Mouse (Mus musculus): ENCODE data around the gene Yif1b.
"Not testable (repeated sequence)": the region's sequence is repeated elsewhere in the genome, so short reads cannot be mapped to it uniquely, and the experiment has no call there.

Yif1b gene

DNA sequence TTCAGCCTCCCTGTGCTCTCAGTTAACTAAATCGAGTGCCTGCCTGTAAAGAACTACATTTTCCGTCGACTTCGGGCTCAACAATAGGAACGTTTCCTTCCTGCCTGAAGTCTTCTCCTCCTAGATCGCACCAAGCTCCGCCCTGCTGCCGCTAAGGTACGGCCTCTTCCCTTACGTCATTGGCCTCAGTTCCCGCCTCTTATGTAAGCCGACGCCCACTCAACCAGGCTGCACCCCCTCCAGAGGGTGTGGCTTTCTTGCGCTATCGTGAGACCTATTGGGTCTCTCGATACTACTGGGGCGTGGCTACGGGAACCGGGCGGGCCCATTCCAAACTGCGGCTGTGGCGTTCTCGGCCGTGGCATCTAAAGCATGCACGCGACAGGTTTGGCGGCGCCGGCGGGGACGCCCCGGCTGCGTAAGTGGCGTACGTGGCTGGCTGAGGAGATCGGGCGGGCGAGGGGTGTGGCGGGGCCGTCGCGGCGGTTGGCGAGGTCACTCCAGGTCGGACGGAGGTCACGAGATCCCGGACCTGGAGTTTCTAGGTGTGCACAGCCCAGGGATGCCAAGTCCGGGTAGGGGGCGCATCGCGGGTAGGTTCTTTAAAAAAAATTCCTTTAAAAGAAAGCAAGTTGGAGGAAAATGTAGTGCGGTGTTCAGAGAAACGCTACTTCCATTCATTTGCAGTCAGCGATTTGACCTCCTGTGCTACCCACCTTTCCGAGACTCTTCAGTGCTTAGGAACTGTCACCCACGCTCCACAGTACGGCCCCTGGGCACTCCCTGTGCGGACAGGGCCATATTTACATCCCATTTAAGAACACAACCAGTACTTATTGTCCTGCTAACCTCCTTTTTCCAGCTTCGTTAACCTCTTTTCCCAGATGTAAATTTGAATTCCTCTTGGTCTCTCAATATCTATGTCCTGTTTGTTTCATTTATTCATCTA lies at the start of gene Yif1b:
Yif1b (plus strand) TSS at position 311 of the 949 bp plus-strand sequence.
- peak; percentile 99 for DNase-seq (ENCODE audit: low spot score)

GRCm38 (mm10) chr7:29194230-29194629 lies 43.9 kb upstream of the Yif1b start:
- DNase-seq (ENCODE audit: low spot score) = not testable (repeated sequence)

GRCm38 (mm10) chr7:29202577-29202976 lies 35.6 kb upstream of the Yif1b start:
- no peak for DNase-seq (ENCODE audit: low spot score)

- peak; percentile 23 for DNase-seq (ENCODE audit: low spot score)
Observed at GRCm38 (mm10) chr7:29211013-29211412, 27.1 kb upstream of the Yif1b start.

DNA sequence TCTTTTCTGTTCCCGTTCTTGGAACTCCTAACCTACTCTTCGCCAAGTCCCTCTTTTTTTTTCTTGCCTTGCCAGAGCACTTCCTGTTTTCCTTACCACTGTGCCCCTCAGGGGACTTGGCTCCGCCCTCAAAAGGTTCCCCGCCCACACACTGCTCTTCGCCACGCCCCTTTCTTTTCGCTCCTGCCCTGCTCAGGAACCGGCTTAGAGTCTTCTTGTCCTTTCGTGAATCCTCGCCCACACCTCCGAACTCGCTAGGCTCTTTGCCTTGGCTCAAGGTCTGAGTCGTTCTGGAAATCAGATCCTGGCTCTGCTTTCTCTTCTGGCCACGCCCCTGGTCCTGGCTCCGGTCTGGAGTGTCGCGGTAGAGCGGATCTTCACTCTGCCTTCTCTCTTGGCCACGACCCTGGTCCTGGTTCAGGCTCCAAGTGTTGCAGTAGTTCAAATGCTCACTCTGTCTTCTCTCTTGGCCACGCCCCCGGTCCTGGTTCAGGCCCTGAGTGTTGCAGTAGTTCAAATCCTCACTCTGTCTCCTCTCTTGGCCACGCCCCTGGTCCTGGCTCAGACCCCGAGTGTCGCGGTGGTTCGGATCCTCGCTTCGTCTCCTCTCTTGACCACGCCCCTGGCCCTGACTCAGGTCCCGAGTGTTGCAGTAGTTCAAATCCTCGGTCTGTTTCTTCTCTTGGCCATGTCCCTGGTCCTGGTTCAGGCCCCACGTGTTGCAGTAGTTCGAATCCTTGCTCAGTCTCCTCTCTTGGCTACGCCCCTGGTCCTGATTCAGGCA lies 26.5 kb upstream of the Yif1b start:
- peak; percentile 83 for DNase-seq (ENCODE audit: low spot score)

GRCm38 (mm10) chr7:29212199-29212765 lies 25.8 kb upstream of the Yif1b start:
- DNase-seq (ENCODE audit: low spot score) = no peak

DNA sequence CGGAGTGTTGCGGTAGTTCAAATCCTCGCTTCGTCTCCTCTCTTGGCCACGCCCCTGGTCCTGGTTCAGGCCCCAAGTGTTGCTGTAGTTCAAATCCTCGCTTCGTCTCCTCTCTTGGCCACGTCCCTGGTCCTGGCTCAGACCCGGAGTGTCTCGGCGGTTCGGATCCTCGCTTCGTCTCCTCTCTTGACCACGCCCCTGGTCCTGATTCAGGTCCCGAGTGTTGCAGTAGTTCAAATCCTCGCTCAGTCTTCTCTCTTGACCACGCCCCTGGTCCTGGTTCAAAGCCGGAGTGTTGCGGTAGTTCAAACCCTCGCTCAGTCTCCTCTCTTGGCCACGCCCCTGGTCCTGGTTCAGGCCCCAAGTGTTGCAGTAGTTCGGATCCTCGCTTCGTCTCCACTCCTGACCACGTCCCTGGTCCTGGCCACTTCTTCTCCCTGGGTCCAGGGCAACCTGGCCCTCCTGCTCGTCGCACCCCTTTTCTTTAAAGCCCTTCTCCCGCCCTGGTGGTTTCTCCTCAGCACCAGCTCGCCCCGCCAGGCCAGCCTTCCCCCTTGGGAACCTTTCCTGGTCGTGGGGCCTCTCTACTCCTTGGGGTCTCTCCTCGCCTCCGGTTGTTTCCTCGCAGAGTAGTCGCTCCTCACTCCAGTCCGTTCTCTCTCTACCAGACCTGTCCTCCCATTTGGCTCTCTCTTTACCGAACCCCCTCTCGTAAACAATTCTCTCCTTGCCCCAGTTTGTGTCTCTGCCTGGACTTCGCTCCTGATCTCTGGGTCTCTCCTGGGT lies 25.2 kb upstream of the Yif1b start:
- DNase-seq (ENCODE audit: low spot score) = not testable (repeated sequence)

- DNase-seq (ENCODE audit: low spot score) = peak; percentile 81
Observed at GRCm38 (mm10) chr7:29213675-29214082, 24.4 kb upstream of the Yif1b start, which contains the start of gene Catsperg1. Gene Catsperg1, minus strand, starts transcription at chr7:29214035.

DNA sequence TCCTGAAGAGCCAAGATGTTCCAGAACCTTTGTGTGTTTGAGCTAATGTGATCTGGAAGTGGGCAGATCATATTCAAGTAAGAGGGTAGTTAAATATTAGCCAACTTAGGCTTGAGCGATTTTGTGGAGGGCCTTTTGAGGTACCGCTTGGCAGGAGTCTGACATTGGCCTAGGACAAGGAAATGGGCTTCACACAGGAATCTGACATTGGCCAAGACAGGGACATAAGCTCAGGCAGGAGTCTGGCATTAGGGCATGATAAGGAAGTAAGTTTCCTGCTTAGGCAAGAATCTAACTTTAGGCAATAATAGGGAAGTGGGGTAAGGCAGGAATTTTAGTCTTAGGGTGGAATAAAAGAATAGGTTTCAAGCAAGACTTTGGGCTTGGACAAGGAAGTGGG lies 23.9 kb upstream of the Yif1b start:
- DNase-seq (ENCODE audit: low spot score) = no peak

DNA sequence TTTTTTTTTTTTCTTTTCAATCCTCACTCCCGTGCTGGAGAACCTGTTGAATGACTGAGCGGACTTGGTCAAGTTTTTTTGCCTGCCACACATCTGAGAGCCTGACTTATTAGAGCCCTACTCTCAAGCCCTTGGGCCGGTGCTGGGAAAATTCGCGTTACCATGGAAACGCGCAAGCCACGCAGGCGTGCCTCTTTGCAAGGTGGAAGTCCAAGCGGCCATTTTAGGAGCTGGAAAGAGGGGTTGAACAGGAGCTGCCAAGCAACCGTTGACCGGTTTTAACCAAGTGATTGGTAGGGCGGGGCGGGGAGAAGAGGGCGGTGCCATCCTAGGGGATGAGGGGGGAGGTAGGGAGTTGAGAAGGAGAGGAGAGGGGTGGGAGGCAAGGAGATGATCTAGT lies 23.3 kb upstream of the Yif1b start:
- DNase-seq (ENCODE audit: low spot score) = no peak

- DNase-seq (ENCODE audit: low spot score) = peak; percentile 44
Observed at GRCm38 (mm10) chr7:29224756-29225394, 13.3 kb upstream of the Yif1b start.

GRCm38 (mm10) chr7:29225520-29225919 lies 12.6 kb upstream of the Yif1b start:
- DNase-seq (ENCODE audit: low spot score) = no peak

DNA sequence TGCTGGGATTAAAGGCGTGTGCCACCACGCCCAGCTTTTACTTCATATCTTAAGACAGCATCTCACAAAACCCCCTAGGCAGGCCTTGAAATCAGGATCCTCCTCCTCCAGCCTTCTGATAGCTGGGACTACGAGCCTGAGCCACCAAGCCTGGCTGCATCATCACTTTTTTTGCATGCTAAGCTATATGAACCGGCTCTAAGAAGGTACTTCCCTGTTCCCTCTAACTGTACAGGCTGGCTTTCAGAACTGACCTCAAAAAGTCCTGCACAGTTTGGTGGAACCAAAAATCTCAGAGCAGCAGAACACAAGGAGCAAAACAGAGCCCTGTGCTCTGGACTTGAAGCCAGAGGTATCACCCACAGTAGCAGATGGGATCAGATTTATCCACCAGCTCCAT lies 9.9 kb upstream of the Yif1b start:
- no peak for DNase-seq (ENCODE audit: low spot score)

DNA sequence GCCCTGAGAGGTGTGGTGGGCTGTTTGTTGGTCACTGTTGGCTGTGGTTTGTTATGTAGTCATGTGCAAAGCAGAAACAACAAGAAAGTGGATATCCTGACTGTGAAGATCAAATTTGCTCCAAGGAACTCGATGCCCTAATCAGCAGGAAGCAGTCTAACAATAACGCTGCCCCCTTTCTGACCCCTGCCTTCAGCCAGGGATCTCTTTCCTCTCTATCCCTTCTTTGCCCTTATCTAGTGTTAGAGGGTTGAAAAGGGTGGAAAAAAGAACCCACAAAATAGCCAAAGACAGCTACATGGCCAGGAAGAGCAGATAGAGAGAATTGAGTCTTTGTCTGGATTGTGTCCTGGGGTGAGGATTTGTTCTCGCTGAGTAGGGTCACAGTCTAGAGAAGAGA lies 7.6 kb upstream of the Yif1b start:
- no peak for DNase-seq (ENCODE audit: low spot score)

DNA sequence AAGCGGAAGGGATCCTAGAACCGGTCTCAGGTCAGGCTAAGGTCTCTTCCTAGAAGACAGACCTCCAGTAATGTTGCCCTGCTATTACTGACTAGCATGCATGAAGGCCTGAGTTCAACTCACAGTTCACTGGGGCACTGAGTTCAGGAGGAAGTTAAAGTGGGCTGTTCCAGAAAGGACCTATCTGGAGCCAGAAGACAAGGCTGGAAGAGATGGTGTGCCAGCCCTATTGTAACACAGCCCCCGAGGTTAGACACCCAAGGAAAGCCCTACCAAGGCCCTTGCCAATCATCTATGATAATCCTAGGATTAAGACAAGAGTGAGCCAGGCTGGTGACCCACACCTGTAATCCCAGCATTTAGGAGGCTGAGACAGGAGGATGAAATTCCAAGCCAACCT lies 6.6 kb upstream of the Yif1b start:
- DNase-seq (ENCODE audit: low spot score) = no peak

DNA sequence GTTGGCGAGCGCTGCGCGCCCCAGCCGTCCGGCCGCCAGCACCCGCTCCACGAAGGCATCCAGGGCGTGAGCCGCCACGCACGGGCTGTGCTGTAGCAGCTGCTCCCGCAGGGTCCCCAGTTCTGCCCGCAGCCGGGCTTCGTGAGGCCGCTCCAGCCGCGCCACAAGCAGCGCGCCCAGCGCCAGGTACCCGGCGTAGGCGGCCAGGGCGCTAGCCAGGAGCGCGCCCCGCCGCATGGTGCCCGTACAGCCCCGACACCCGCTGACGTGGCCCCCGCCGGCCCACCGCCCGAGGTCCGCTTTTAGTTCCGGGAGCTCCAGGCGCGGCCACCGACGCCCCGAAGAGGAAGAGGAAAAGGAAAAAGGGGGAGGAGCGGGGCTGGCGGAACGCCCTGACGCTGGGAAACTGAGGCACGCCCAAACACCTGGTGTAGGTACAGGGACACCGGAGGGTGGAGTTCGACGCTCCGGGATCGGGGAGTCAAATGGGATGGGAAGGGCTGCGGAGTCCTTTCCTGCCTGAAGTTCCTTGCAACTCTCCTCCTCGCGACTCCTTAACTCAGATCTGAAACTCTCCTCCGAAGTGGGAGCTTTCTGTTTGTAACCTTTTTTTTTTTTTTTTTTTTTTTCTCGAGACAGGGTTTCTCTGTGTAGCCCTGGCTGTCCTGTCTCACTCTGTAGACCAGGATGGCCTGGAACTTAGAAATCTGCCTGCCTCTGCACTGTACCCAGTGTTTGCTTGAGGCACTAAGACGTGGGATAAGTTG lies 5.7 kb upstream of the Yif1b start, which contains the start of gene Kcnk6:
Kcnk6 (minus strand) TSS at position 269 of the 767 bp plus-strand sequence.
- peak; percentile 33 for DNase-seq (ENCODE audit: low spot score)

DNA sequence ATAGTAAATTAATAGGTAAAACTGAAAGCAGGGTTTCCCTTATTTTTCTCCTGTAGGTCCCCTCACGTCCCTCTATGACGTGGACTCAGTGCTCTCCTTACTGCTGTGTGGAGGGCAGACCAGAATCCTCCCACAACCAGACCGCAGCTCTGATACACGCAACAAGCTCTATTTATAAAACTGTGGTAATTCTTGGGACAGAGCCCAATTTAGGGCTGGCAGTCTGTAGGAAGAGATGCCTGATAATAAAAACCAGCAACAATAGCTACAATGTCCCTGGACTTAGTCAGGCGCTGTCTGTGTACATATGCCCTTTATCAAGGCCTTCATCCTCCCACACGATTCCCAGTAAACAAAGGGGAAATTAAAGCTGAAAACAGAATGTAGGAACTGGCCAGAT lies 4.4 kb upstream of the Yif1b start:
- no peak for DNase-seq (ENCODE audit: low spot score)

- no peak for DNase-seq (ENCODE audit: low spot score)
Observed at GRCm38 (mm10) chr7:29234661-29235060, 3.5 kb upstream of the Yif1b start.

- no peak for DNase-seq (ENCODE audit: low spot score)
Observed at GRCm38 (mm10) chr7:29236593-29236992, 1.5 kb upstream of the Yif1b start.

DNA sequence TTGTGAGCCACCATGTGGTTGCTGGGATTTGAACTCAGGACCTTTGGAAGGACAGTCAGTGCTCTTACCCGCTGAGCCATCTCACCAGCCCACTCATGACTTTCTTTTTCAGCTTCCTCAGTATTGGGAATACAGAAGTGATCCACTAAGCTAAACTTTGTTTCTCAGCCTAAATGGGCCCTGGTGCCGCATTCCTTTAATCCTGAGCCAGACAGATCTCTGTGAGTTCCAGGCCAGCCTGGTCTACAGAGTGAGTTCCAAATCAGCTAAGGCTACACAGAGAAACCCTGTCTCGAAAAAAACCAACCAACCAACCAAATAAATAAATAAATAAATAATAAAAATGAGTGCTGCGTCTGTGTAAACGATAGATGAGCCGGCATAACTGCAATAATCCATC lies 533 bp upstream of the Yif1b start:
- not testable (repeated sequence) for DNase-seq (ENCODE audit: low spot score)
